Mouse (Mus musculus) midbrain, embryonic 14.5 days (tissue): ENCODE data around the gene Magohb. TPM values are rescaled to one million over a fixed set of nuclear protein-coding genes. Genes with fewer than 3 reads are reported as not detected.
"Not testable (repeated sequence)": the region's sequence is repeated elsewhere in the genome, so short reads cannot be mapped to it uniquely, and the experiment has no call there.

Experiments
- ATAC-seq: fragments of 200-750 bp; cut with Nextera tagmentation; 2 replicates; pipeline ENCODE4 v1.8.0; 2017; ENCODE audit warnings: moderate number of reproducible peaks, moderate library complexity; ENCODE audit not compliant: low FRiP score, low TSS enrichment
- DNase-seq: peaks from one replicate; pipeline ENCODE4 v3.0.0-alpha.2; 2015
- H3K27ac ChIP-seq: fragments of 300-500 bp; sonication (generic); replicated peaks from 2 replicates; pipeline ENCODE4 v1.5.1; 2014; ENCODE audit warnings: mild to moderate bottlenecking, low read depth, low read length, moderate library complexity
- H3K27me3 ChIP-seq: fragments of 300-500 bp; sonication (generic); 2 replicates; pipeline ENCODE4 v1.6.1; 2014; ENCODE audit warnings: low read length, control low read depth, mixed read lengths; ENCODE audit not compliant: control insufficient read depth, insufficient read depth
- H3K36me3 ChIP-seq: fragments of 300-500 bp; sonication (generic); 2 replicates; pipeline ENCODE4 v1.6.1; 2014; ENCODE audit warnings: low read length, control low read depth; ENCODE audit not compliant: control insufficient read depth, insufficient read depth
- H3K4me1 ChIP-seq: fragments of 300-500 bp; sonication (generic); 2 replicates; pipeline ENCODE4 v1.6.1; 2014; ENCODE audit warnings: mild to moderate bottlenecking, antibody characterized with exemption, low read length, control low read depth; ENCODE audit not compliant: control insufficient read depth, insufficient read depth
- H3K4me2 ChIP-seq: fragments of 300-500 bp; sonication (generic); 2 replicates; pipeline ENCODE4 v1.6.1; 2014; ENCODE audit warnings: mild to moderate bottlenecking, low read length, moderate library complexity
- H3K4me3 ChIP-seq: fragments of 300-500 bp; sonication (generic); replicated peaks from 2 replicates; pipeline ENCODE4 v1.5.1; 2014; ENCODE audit warnings: low read depth, low read length
- H3K9ac ChIP-seq: fragments of 300-500 bp; sonication (generic); replicated peaks from 2 replicates; pipeline ENCODE4 v1.6.1; 2014; ENCODE audit warnings: mild to moderate bottlenecking, low read length, moderate library complexity
- H3K9me3 ChIP-seq: fragments of 300-500 bp; sonication (generic); 2 replicates; pipeline ENCODE4 v1.6.1; 2016; ENCODE audit warnings: low read length, control low read depth, mixed read lengths; ENCODE audit not compliant: control insufficient read depth
- WGBS: fragments of 180-500 bp; shearing (Covaris S2); extraction: QIAGEN DNeasy Blood & Tissue Kit; methylation state at CpG from one replicate; pipeline ENCODE4 v1.1.7; 2014; 5-methylcytosine and 5-hydroxymethylcytosine counted together
- polyA plus RNA-seq: library from polyadenylated mRNA; unstranded; fragments of >200 nt; fragmentation: Nextera tagmentation; extraction: Ambion mirVana; gene quantifications from 2 replicates; pipeline ENCODE4 v1.2.1, GENCODE M21; 2014

Gene Magohb
- polyA plus RNA-seq, 1 experiment from 2014 or later: 46.5 TPM

DNA sequence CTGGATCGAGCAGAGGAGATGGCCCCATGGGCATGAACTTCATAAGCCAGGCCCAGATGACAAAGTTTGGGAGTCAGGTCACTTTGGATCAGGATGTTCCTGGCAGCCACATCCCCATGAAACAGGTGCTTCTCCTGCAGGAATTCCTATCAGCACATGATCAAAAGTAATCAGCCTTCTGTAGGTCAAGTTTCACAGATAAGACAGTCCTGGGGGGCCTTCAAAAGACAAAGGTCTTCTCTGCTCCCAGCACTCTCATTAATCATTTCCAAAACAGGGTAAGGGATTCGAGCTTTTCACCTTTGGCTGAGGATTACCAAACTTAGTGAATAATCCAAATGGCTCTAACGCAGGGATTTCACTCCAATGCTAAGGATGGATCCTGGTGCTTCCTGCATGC lies 11.7 kb upstream of the Magohb start:
- 68% methylated on average over 3 of the region's 3 CpGs for WGBS

GRCm38 (mm10) chr6:131298531-131298930 lies 5.5 kb upstream of the Magohb start:
- H3K4me3 ChIP-seq: no peak overlapping the region
- H3K4me2 ChIP-seq: no peak overlapping the region
- no peaks in the 10 kb centered on the region for H3K27me3 ChIP-seq
- ATAC-seq: no peak
- H3K4me1 ChIP-seq: no peaks in the 10 kb centered on the region
- no peaks in the 10 kb centered on the region for H3K36me3 ChIP-seq
- DNase-seq: no peak
- H3K27ac ChIP-seq: no peak overlapping the region
- H3K9me3 ChIP-seq: no peaks in the 10 kb centered on the region
- H3K9ac ChIP-seq: no peak overlapping the region

More for the DNA sequence above, 11.7 kb upstream of the Magohb start:
- H3K4me1 ChIP-seq: no peaks in the 10 kb centered on the region
- no peak overlapping the region for H3K4me3 ChIP-seq
- DNase-seq (no peak), ATAC-seq (no peak)
- H3K27ac ChIP-seq: no peak overlapping the region
- no peaks in the 10 kb centered on the region for H3K9me3 ChIP-seq
- no peak overlapping the region for H3K9ac ChIP-seq
- H3K27me3 ChIP-seq: no peaks in the 10 kb centered on the region
- no peaks in the 10 kb centered on the region for H3K36me3 ChIP-seq
- H3K4me2 ChIP-seq: no peak overlapping the region

DNA sequence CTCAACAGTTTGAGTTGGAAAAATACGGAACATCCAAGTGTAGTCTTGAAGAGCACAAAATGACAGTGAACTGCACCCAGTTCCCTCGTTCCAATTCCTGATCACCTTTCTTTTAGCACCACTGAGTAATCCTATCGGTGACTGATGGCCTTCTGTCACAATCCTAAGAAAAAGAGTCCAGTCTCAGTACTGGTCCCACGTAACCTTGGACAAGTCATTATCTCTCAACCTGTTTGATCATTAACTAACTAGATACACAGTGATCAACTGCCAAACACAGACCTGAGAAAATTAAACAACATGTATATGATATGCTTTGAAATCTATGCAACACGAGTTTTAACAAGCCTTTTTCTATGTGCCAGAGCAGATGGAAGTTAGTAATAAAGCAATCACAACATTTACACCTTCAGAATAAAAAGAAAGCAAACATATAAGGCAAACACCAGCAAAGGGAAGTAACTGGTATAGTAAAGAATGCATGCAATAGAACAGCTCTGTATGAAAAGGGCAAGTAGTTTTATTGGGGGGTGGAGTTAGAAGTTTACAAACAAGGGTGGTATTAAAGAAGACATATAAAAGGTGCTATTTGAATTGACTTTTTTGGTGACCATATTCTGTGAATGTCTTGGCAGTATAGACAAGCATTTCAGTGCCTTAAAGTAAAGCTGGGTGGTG lies 1.5 kb upstream of the Magohb start:
- no peak for ATAC-seq
- H3K27me3 ChIP-seq: no peaks in the 10 kb centered on the region
- H3K4me2 ChIP-seq: no peak overlapping the region
- H3K9me3 ChIP-seq: no peaks in the 10 kb centered on the region
- no peak for DNase-seq
- H3K36me3 ChIP-seq: no peaks in the 10 kb centered on the region
- H3K4me1 ChIP-seq: peaks cover 7% of the 10 kb centered on the region
- no peak overlapping the region for H3K9ac ChIP-seq
- 89% methylated on average over 5 of the region's 5 CpGs for WGBS
- no peak overlapping the region for H3K4me3 ChIP-seq
- no peak overlapping the region for H3K27ac ChIP-seq

GRCm38 (mm10) chr6:131293916-131294315 lies 872 bp upstream of the Magohb start:
- ATAC-seq (no peak), DNase-seq (no peak)
- Histone ChIP-seq H3K4me2 (peak overlapping the region; percentile 52), H3K4me3 (peak overlapping the region; percentile 66; the same call in 1 of the 2 replicates), H3K27ac (no peak overlapping the region), H3K9me3 (no peaks in the 10 kb centered on the region), H3K36me3 (no peaks in the 10 kb centered on the region), H3K4me1 (peaks cover 7% of the 10 kb centered on the region), H3K9ac (no peak overlapping the region), H3K27me3 (no peaks in the 10 kb centered on the region)
- WGBS: 94% methylated on average over 5 of the region's 5 CpGs

GRCm38 (mm10) chr6:131292276-131292990 lies 611 bp downstream of the Magohb start:
- WGBS: 22% methylated on average over 10 of the region's 10 CpGs
- Histone ChIP-seq H3K27me3 (no peaks in the 10 kb centered on the region), H3K27ac (peak overlapping the region; percentile 43; the same call in 1 of the 2 replicates), H3K36me3 (peaks cover 10% of the 10 kb centered on the region), H3K4me2 (peak overlapping the region; percentile 68), H3K9me3 (no peaks in the 10 kb centered on the region), H3K9ac (peak overlapping the region; percentile 76), H3K4me1 (peaks cover 7% of the 10 kb centered on the region), H3K4me3 (peak overlapping the region; percentile 66)
- DNase-seq (peak; percentile 54), ATAC-seq (no peak)

DNA sequence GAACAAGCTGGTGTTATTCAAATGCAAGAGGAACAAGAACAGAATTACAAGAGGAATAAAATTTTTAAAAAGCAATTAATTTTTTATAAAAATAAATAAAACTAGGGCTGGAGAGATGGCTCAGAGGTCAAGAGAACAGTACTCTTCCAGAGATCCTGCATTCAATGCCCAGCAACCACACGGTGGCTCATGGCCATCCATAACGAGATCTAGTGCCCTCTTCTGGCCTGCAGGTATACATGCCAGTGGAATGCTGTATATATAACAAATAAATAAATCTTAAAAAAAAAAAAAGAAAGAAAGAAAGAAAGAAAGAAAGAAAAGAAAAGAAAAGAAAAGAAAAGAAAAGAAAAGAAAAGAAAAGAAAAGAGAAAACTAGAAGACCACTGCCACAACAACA lies 2.6 kb downstream of the Magohb start:
- H3K36me3 ChIP-seq: peaks cover 16% of the 10 kb centered on the region
- H3K27ac ChIP-seq: no peak overlapping the region
- no peaks in the 10 kb centered on the region for H3K27me3 ChIP-seq
- no peak overlapping the region for H3K4me2 ChIP-seq
- peaks cover 7% of the 10 kb centered on the region for H3K4me1 ChIP-seq
- H3K9me3 ChIP-seq: no peaks in the 10 kb centered on the region
- WGBS: 22% methylated on average over 2 of the region's 2 CpGs
- no peak overlapping the region for H3K9ac ChIP-seq
- H3K4me3 ChIP-seq: no peak overlapping the region
- DNase-seq (peak; percentile 72), ATAC-seq (no peak)

GRCm38 (mm10) chr6:131278160-131278559 lies 14.9 kb downstream of the Magohb start:
- not testable (repeated sequence) for H3K27me3 ChIP-seq, H3K4me1 ChIP-seq, H3K9ac ChIP-seq, ATAC-seq, H3K27ac ChIP-seq, H3K36me3 ChIP-seq, H3K4me3 ChIP-seq, H3K4me2 ChIP-seq, DNase-seq, H3K9me3 ChIP-seq
- WGBS: 96% methylated on average over 2 of the region's 2 CpGs

GRCm38 (mm10) chr6:131276659-131277058 lies 16.4 kb downstream of the Magohb start:
- Histone ChIP-seq H3K9me3 (no peaks in the 10 kb centered on the region), H3K4me2 (no peak overlapping the region), H3K27me3 (no peaks in the 10 kb centered on the region), H3K36me3 (0 out of 2 replicates have a peak, but pooled peaks cover 8% of the 10 kb centered on the region), H3K27ac (no peak overlapping the region), H3K4me3 (no peak overlapping the region), H3K4me1 (no peaks in the 10 kb centered on the region), H3K9ac (no peak overlapping the region)
- no peak for ATAC-seq
- WGBS: 94% methylated on average over 4 of the region's 4 CpGs
- no peak for DNase-seq

GRCm38 (mm10) chr6:131272311-131272710 lies 20.7 kb downstream of the Magohb start:
- Histone ChIP-seq H3K27me3 (no peaks in the 10 kb centered on the region), H3K36me3 (0 out of 2 replicates have a peak, but pooled peaks cover 6% of the 10 kb centered on the region), H3K4me1 (no peaks in the 10 kb centered on the region), H3K9ac (no peak overlapping the region), H3K4me3 (no peak overlapping the region), H3K27ac (no peak overlapping the region), H3K9me3 (no peaks in the 10 kb centered on the region), H3K4me2 (no peak overlapping the region)
- DNase-seq (no peak), ATAC-seq (no peak)
- 94% methylated on average over 1 of the region's 1 CpGs for WGBS
